Mouse (Mus musculus) hindlimb bud, embryonic 11.5 days (tissue): Measurements from ENCODE around the gene Kcnab3.
"Not testable (repeated sequence)": the region's sequence is repeated elsewhere in the genome, so short reads cannot be mapped to it uniquely, and the experiment has no call there.

Experiments
- DNase-seq: peaks from one replicate; pipeline ENCODE4 v3.0.0-alpha.2; 2012; ENCODE audit warnings: low read depth, low spot score; ENCODE audit errors: extremely low spot score

Kcnab3 gene

DNA sequence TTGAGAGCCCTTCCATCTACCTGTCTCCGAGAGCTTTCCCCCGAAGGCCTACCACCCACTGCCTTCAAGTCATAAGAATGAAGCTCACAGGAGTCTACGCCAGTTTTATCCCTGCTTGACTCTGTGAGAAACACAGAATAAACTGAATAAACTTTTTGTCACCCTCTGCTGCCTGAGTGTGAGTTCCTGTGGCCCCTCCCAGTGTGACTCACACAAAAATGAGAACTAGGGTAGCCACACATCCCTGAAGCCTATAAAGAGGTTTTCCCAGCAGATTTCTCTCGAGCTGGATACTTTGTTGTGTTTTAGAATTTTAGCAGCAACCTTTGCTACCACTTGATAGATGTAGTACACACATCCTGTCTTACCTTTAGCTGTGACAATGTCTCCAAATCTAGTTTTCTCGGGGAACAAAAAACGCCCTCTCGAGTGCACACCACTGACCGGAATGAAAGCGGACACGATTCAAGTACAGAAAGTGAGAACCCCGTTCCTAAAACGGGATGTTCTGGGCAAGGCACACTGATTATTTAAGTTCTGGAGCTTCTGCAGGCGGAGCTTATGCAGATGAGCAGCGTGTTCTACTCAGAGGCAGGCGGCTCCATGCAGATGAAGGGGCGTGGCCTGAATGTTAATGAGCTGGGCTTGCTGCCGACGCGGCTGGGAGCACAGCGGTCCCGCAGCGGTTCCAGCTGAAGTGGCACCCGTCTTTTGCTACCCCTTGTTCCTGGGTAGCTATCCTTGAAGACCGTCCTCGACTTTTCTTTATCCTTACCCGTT lies at the start of gene Kcnab3:
Kcnab3 (plus strand) TSS at position 631 of the 780 bp plus-strand sequence.
- DNase-seq = no peak

DNA sequence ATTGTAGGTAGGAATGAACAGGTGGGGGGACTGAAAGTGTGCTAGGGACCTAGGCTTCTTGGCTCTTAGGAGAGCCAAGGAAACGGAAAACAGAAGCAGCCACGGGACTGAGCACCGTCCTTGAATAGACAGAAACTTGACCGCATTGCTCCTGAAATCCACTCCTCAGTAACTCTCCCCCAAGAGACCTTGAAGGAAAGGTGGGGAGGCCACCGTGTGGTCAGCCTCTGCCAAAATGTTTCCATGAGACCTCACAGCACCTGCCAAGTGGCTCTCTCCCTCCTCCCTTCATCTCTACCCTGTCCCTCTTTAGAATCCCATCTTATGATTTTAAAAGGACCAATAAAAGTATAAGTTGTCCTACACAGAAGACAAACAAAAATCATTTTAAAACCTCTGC lies 48.8 kb upstream of the Kcnab3 start:
- DNase-seq = no peak

- no peak for DNase-seq
Measured at GRCm38 (mm10) chr11:69291111-69291510, 34.9 kb upstream of the Kcnab3 start.

GRCm38 (mm10) chr11:69295286-69295685 lies 30.8 kb upstream of the Kcnab3 start:
- no peak for DNase-seq

- no peak for DNase-seq
Measured at GRCm38 (mm10) chr11:69297799-69298198, 28.3 kb upstream of the Kcnab3 start.

- DNase-seq = no peak
Measured at GRCm38 (mm10) chr11:69298231-69298630, 27.8 kb upstream of the Kcnab3 start.

DNA sequence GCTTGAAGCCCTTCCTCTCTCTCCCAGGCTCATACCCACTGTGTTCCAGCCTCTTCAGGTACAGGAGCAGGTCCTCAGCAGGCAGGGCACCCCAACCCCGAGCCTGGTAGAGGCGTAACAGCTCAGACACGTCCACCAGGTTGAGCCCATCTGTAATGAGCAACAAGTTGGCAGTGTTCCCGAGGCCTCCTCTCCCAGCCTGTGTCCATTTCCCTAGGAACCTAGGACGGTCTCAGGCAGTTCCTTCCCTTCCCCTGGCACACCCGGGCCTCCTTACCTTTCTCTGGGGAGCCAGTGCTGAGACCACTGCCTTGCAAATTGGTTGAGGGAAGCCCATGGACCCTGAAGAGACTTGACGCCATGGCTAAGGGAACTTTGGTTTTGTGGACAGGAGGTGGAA lies 23.2 kb upstream of the Kcnab3 start:
- no peak for DNase-seq

DNA sequence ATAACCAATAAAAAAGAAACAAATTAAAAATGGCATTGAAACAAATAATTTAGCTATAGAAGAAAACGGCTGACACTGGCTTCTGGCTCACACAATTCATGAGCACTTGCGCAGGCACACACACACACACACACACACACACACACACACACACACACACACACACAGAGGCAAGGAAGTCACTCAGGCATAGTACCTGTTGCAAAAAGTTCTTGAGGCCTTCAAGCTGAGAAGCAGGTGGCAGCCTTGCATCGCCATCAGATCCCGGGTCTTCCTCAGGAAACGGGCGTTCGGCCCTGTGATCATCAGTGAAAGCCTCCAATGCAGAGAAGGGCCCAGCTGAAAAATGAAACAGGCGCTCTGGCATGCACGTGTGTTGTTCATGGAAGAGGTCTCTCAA lies 20.8 kb upstream of the Kcnab3 start:
- DNase-seq = no peak

DNA sequence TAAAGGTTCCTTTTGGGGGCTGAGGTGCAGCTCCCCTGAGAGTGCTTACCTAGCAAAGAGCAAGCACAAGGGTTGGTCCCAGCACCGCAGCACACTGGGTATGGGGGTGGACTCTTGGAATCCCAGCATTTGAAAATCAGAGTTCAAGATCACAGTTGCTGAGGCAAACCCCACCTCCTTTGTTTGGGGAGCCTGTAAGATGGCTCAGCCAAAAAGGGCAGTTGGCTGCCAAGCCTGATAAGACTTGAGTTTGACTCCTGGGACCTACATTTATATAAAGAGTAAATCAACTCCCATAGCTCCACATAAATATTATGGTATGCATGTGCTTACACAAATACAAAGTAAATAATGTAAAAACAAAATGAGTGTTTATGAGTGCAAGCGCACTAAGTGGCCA lies 20.0 kb upstream of the Kcnab3 start:
- DNase-seq = no peak

DNA sequence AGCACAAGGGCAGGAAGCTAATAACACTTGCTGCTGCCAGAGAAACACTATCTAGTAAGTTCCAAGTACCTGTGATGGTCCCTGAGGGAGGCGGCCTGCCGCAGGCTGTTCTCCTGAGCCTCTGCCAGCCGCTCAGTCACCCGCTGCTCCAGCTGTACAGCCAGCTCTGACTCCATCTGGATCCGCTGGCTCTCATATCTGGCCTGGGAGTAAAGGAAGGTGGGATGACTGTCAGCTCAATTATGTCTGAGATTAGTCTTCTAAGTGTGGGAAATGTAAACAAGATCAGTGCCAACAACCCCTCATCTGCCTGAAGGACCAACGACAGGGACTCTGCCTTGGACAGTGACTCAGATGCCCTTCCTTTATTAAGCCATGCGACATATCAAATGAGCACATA lies 14.8 kb upstream of the Kcnab3 start:
- no peak for DNase-seq

- no peak for DNase-seq
Measured at GRCm38 (mm10) chr11:69316361-69316760, 9.7 kb upstream of the Kcnab3 start.

- not testable (repeated sequence) for DNase-seq
Measured at GRCm38 (mm10) chr11:69318000-69318399, 8.1 kb upstream of the Kcnab3 start.

GRCm38 (mm10) chr11:69321580-69321979 lies 4.5 kb upstream of the Kcnab3 start:
- no peak for DNase-seq

DNA sequence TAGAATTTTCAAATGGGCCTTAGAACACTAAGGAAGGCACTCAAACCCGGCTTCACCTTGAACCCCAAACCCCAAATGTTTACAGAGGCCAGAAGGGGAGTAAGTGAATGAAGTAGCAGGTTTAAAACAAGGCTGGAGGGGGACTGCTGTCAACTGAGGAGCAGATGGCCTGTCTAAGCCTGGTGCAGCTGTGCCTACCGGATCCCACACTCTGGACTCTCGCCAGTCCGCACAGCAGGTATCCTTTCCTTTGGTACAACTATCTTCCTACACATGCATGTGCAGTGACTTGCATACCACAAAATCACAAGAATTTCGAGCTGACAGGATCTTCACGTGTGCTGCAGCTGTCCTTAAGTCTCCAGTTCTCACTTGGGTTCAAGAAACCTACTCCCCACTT lies 4.0 kb upstream of the Kcnab3 start:
- no peak for DNase-seq

DNA sequence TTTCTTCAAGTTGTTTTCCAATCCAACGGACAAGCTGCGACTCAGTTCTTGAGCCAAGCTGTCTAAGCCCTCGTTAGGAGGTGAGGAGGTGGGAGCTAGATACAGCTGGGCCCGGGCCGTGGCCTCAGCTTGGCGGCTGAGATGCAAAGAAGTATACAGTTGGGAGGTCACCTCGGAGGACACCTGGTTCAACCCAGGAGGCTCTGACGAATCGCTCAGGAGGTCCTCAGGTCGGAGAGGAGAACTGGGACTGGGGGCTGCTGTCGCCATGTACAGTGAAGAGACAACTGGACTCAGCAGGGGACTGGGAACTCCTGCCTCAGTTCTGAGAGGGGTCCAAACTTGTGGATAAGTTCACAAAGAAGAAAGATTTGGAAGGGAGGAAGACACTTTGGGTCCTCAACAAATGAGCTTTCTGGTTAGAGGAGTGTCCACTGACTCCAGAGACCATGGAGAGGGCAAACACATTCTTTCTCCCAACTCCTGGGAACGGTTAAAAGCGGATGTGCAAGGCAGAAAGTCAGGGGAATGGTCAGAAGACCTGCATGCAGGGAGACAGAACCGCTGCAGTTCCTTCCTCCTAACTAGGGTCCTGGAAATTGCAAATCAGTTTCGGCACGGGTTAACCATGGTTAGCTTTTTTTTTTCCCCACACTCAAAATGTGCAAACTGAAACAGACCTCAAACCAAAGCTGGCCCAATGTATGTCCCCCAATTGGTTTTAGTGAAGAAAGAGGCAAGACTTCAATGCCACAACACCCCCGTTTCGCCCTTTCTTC lies 3.2 kb upstream of the Kcnab3 start:
- no peak for DNase-seq

DNA sequence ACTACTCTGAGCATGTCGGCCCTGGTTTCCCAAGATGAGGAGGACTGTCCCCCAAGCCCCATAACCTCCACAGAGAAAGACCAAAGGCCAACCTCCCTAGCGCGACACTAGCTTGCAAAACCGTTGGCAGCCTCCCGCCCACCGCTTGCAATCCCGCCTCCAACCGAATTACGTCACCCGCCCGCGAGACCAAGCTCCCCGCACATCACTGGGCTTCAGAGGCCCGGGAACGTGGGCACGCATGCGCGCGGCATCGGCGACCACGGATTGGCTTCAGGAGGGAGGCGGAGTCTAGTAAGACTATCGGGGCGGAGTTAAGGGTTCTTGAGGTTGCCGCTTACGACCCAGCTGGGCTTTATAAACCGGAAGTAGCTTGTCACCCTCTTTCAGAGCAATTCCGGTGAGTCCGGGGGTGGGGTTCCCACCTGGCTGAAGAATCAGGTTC lies 2.4 kb upstream of the Kcnab3 start, which contains the start of the genes Cntrob and Trappc1:
Cntrob (minus strand) TSS at position 109 of the 445 bp plus-strand sequence.
Trappc1 (plus strand) TSS at position 314 of the 445 bp plus-strand sequence.
- peak; percentile 89 for DNase-seq

- DNase-seq = no peak
Measured at GRCm38 (mm10) chr11:69324749-69325148, 1.3 kb upstream of the Kcnab3 start.

DNA sequence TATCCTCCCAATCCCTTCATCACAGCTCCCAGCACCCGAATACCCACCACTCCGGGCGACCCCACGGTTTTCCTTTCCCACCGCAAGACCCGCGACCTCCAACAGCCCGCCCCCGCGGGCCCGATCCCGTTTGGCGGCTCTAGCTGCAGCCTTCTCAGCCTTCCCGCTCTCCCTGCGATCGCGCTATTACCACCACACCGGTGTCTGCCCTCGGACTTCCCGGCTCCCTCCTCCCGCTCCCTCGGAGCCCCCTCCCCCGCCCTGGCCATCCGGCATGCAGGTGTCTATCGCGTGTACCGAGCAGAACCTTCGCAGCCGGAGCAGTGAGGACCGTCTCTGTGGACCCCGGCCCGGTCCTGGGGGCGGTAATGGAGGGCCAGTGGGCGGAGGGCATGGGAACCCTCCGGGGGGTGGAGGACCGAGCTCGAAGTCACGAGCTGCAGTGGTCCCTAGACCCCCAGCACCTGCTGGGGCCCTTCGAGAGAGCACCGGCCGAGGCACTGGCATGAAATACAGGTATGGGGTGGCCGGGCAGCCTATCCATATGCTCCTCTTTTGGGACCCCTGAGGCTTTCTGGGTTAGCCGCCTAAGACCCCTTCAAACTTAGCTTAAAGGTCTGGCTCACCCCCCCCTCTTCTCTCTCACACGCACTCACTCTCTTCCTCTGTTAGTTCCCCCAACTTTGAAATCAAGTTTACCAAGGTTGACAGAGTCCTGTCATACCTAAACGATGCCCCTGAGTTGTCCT lies 524 bp downstream of the Kcnab3 start:
- no peak for DNase-seq

DNA sequence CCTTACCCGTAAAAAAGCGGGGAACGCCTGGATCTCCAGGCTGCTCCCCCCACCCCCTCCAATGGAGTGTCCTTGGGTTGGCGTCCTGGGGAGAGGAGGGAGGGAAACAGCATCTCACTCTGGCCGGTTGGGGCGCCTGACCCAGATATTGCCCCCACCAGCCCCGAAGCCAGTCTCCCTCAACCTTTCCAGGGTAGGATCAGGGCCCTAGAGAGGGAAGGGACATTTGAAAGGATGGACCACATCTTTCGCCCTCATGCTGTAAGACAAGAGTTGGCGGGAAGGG lies 1.0 kb downstream of the Kcnab3 start:
- no peak for DNase-seq

- DNase-seq = no peak
Measured at GRCm38 (mm10) chr11:69327648-69328047, 1.6 kb downstream of the Kcnab3 start.

DNA sequence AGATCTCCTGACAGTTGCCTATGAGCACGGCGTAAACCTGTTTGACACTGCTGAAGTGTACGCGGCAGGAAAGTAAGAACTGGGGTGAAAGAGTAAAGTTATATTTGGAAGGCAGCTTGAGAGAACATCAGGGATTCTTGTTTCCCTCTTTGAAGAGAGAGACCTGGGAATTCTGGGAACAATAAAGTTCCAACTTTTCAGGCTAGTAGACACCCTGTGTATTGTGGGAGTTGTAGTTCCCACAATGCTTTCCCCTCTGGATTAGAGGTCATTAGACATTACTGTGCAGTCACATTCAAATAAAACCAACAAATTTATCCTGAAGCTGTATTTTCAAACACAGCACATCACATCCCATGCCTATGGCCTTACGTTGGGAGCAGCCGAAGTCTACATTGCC lies 2.5 kb downstream of the Kcnab3 start:
- DNase-seq = no peak

DNA sequence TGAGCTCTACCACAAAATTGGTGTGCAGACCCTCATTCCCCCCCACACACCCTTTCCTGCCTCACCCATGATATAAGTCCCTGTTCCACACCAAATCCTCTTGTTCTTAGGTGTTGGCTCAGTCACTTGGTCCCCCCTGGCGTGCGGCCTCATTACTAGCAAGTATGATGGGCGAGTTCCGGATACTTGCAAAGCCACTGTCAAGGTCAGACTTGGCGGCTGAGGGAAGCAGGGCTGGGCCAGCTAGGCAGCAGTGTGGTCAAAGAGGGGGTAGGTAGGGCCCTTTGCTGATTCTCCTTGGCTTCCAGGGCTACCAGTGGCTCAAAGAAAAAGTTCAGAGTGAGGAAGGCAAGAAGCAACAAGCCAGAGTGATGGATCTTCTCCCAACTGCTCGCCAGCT lies 5.1 kb downstream of the Kcnab3 start:
- DNase-seq = no peak
